In the genomic region with DNA sequence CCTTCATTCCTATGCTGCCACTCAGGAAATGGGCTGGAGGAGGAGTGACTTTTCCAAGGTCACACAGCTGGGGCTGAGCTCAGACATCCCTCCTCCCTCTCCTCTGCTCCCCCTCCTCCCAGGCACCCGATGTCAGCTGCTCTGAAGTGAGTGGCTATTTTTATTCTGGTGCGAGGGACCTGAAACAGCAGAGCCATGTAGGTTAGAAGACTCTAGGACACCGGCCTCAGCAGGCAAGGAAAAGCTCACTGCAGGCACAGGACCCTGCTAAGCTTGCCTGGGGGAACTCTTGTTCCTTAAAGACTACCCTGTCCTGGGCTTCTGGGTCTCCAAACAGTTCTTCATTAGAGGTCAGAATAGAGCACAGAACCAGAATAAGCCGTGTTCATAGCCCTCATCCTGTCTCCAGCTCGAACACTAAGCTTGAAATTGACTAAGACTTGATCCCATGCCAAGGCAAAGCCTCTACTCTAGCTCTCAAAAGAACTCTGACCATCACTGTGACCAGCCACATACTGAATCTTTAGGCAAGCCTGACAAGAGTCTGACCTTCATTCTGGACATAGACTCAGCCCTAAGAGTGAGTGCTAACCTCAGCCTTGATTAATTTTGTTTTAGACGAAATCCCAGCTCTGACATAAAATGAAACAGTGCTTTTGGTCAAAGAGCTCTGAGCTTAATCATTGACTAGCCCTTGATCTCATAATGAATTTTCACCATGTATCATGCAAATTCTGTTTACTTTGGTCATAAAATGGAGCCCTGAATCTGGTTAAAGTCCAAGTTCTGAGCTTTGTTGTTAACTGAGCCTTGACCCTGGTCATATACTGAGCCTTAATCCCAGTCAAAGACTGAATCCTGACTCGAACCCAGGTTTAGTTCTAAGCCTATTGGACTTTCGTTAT, we compare ENCODE assay signal across 12 mouse cellular contexts. TPM values are rescaled to one million over a fixed set of nuclear protein-coding genes. Genes with fewer than 3 reads are reported as not detected.
DNase-seq lines count a peak whose midpoint lies in the region; ATAC-seq and TF ChIP-seq lines count a peak whose summit lies in the region.
"Had no signal": no experiment of that assay in that cellular context is flagged by ENCODE, and none has a peak within 500 bp of the region (broad histone marks: within the 10 kb centered on the region; RNA-seq: fewer than 3 reads in every experiment).

No protein-coding gene starts in this region.

- peaks cover 15% of the 10 kb centered on the region for H3K4me1 ChIP-seq in kidney, adult 2 months (ENCODE audit: control insufficient read depth, insufficient read depth, low read length)
- H3K4me1 ChIP-seq in kidney, embryonic 15.5 days: peaks cover 10% of the 10 kb centered on the region
- peaks cover 13% of the 10 kb centered on the region for H3K4me1 ChIP-seq in heart, embryonic 11.5 days (ENCODE audit: control insufficient read depth, insufficient read depth, low read length)
- peaks cover 29% of the 10 kb centered on the region for H3K4me1 ChIP-seq in small intestine, adult 2 months (ENCODE audit: control insufficient read depth, insufficient read depth, insufficient read length, low read length)

- TF ChIP-seq POLR2A in kidney, adult 2 months (IDR thresholded peaks at IDR 0.05; ENCODE audit: low read depth, low read length): no peak
- TF ChIP-seq POLR2A in small intestine, adult 2 months (IDR thresholded peaks at IDR 0.05; ENCODE audit: low read depth, low read length): no peak

- H3K9ac ChIP-seq in kidney, embryonic 15.5 days: no peak overlapping the region
- no peak overlapping the region for H3K9ac ChIP-seq in heart, embryonic 11.5 days (ENCODE audit: low read depth, low read length)
- H3K9ac ChIP-seq: hindbrain, embryonic 15.5 days; liver, embryonic 13.5 days had no signal

- intact Hi-C loops in heart, postnatal 10 days (cut with DNase I): loop anchor here (5.0 kb wide), 3 partner anchors 52 to 162 kb away; no protein-coding TSS in a partner anchor
- intact Hi-C loops in left cerebral cortex, postnatal 4 days (cut with DNase I): loop anchor here (5.0 to 10.0 kb wide), 2 partner anchors 37 to 125 kb away; no protein-coding TSS in a partner anchor

- ATAC-seq in kidney, embryonic 15.5 days (replicated peaks; ENCODE audit: low FRiP score): no peak
- ATAC-seq in heart, embryonic 11.5 days (replicated peaks; ENCODE audit: insufficient number of reproducible peaks, low FRiP score, low TSS enrichment): 0 out of 2 replicates have a peak, but pooled peaks have one; percentile 28

- DNase-seq in kidney, adult 2 months: peak; percentile 85
- peak; percentile 58 to 67 for DNase-seq in heart, postnatal 10 days
- no peak for DNase-seq in left cerebral cortex, postnatal 4 days
- DNase-seq in cerebellum, postnatal 4 days (ENCODE audit: low spot score in 2 of 2): no peak
- DNase-seq: liver, embryonic 13.5 days; lung, postnatal 10 days; right cerebral cortex, postnatal 25 days had no signal

- H3K9me3 ChIP-seq in kidney, embryonic 15.5 days (replicated peaks): no peaks in the 10 kb centered on the region
- no peaks in the 10 kb centered on the region for H3K9me3 ChIP-seq in heart, embryonic 11.5 days (replicated peaks; ENCODE audit: control insufficient read depth, low read length)
- H3K9me3 ChIP-seq: hindbrain, embryonic 15.5 days; liver, embryonic 13.5 days; midbrain, embryonic 10.5 days had no signal

- H3K27ac ChIP-seq in kidney, adult 2 months (ENCODE audit: insufficient read depth, low read depth, low read length): peak overlapping the region; percentile 98
- no peak overlapping the region for H3K27ac ChIP-seq in kidney, embryonic 15.5 days
- peak overlapping the region; percentile 60 for H3K27ac ChIP-seq in heart, embryonic 11.5 days (ENCODE audit: low read depth, low read length)
- H3K27ac ChIP-seq in small intestine, adult 2 months (ENCODE audit: insufficient read depth, low read depth, low read length): peak overlapping the region; percentile 72
- H3K27ac ChIP-seq: hindbrain, embryonic 15.5 days; liver, embryonic 13.5 days; midbrain, embryonic 10.5 days had no signal

- no peaks in the 10 kb centered on the region for H3K36me3 ChIP-seq in kidney, adult 2 months (ENCODE audit: control insufficient read depth, insufficient read depth, low read length)
- H3K36me3 ChIP-seq in kidney, embryonic 15.5 days: no peaks in the 10 kb centered on the region
- no peaks in the 10 kb centered on the region for H3K36me3 ChIP-seq in heart, embryonic 11.5 days (ENCODE audit: control insufficient read depth, insufficient read depth, low read length)
- no peaks in the 10 kb centered on the region for H3K36me3 ChIP-seq in small intestine, adult 2 months (ENCODE audit: control insufficient read depth, insufficient read depth, low read length)
- H3K36me3 ChIP-seq: hindbrain, embryonic 15.5 days; liver, embryonic 13.5 days; midbrain, embryonic 10.5 days had no signal

- no peak for TF ChIP-seq CTCF in kidney, adult 2 months (conservative IDR thresholded peaks at IDR 0.05; ENCODE audit: insufficient read depth, insufficient read length, low read depth, low read length)
- TF ChIP-seq CTCF in small intestine, adult 2 months (IDR thresholded peaks at IDR 0.05; ENCODE audit: extremely low read depth, insufficient read length, insufficient replicate concordance, low read depth, low read length): no peak

- no peak overlapping the region for H3K4me2 ChIP-seq in kidney, embryonic 15.5 days
- no peak overlapping the region for H3K4me2 ChIP-seq in heart, embryonic 11.5 days
- H3K4me2 ChIP-seq: hindbrain, embryonic 15.5 days; liver, embryonic 13.5 days had no signal

- H3K4me3 ChIP-seq in kidney, adult 2 months (ENCODE audit: insufficient read depth, low read depth, low read length): no peak overlapping the region
- no peak overlapping the region for H3K4me3 ChIP-seq in kidney, embryonic 15.5 days (replicated peaks)
- H3K4me3 ChIP-seq in heart, embryonic 11.5 days (ENCODE audit: low read depth, low read length): no peak overlapping the region
- H3K4me3 ChIP-seq in small intestine, adult 2 months (ENCODE audit: low read depth, low read length): no peak overlapping the region
- H3K4me3 ChIP-seq: hindbrain, embryonic 15.5 days; liver, embryonic 13.5 days; midbrain, embryonic 10.5 days had no signal

- H3K27me3 ChIP-seq in kidney, adult 2 months (replicated peaks; ENCODE audit: control insufficient read depth, insufficient read depth, low read length): no peaks in the 10 kb centered on the region
- no peaks in the 10 kb centered on the region for H3K27me3 ChIP-seq in kidney, embryonic 15.5 days
- no peaks in the 10 kb centered on the region for H3K27me3 ChIP-seq in heart, embryonic 11.5 days (ENCODE audit: control insufficient read depth, insufficient read depth, low read length)
- no peaks in the 10 kb centered on the region for H3K27me3 ChIP-seq in small intestine, adult 2 months (ENCODE audit: control insufficient read depth, insufficient read depth, low read length)
- H3K27me3 ChIP-seq: hindbrain, embryonic 15.5 days; liver, embryonic 13.5 days had no signal

- 25% methylated on average over 8 of the region's 8 CpGs for WGBS in kidney, adult 2 months
- WGBS in kidney, embryonic 15.5 days: 57% methylated on average over 8 of the region's 8 CpGs
- WGBS in heart, embryonic 11.5 days (ENCODE audit: insufficient replicate concordance): 51% methylated on average over 8 of the region's 8 CpGs
- 18% methylated on average over 8 of the region's 8 CpGs for WGBS in small intestine, adult 2 months

RNA-seq across cellular contexts. Expression of a gene that starts 4.8 kb away (rescaled TPM):
- 24.0 and 28.0 TPM in 2 replicates for polyA plus RNA-seq in kidney, adult 2 months (2012; rRNA removed)
- 1.4 and 2.0 TPM in 2 replicates for polyA plus RNA-seq in kidney, embryonic 15.5 days (2015; fragmentation: Nextera tagmentation; extraction: Ambion mirVana)
- polyA plus RNA-seq in heart, embryonic 11.5 days (2014; fragmentation: Nextera tagmentation; extraction: Ambion mirVana): 6.5 and 7.0 TPM in 2 replicates
- total RNA-seq in heart, postnatal 10 days (2021): 10 to 100 TPM; 15.4 to 19.1 TPM
- polyA plus RNA-seq in small intestine, adult 2 months (2012; rRNA removed): 12.9 and 22.5 TPM in 2 replicates
- 10 to 100 TPM; 15.5 to 20.3 TPM for total RNA-seq in left cerebral cortex, postnatal 4 days (2021)

RNA-seq across cellular contexts. Expression of a gene that starts 5.1 kb away (rescaled TPM):
- 136 and 163 TPM in 2 replicates for polyA plus RNA-seq in kidney, adult 2 months (2012; rRNA removed)
- polyA plus RNA-seq in kidney, embryonic 15.5 days (2015; fragmentation: Nextera tagmentation; extraction: Ambion mirVana): 105 and 112 TPM in 2 replicates
- 122 and 127 TPM in 2 replicates for polyA plus RNA-seq in heart, embryonic 11.5 days (2014; fragmentation: Nextera tagmentation; extraction: Ambion mirVana)
- total RNA-seq in heart, postnatal 10 days (2021): 10 to 100 TPM; 57.2 to 57.3 TPM
- 107 and 174 TPM in 2 replicates for polyA plus RNA-seq in small intestine, adult 2 months (2012; rRNA removed)
- 100 to 1,000 TPM; 163 to 165 TPM for total RNA-seq in left cerebral cortex, postnatal 4 days (2021)

RNA-seq across cellular contexts. Expression of a gene that starts 21.3 kb away (rescaled TPM):
- 0.19 and 0.27 TPM in 2 replicates for polyA plus RNA-seq in kidney, adult 2 months (2012; rRNA removed)
- 0.44 and 0.60 TPM in 2 replicates for polyA plus RNA-seq in kidney, embryonic 15.5 days (2015; fragmentation: Nextera tagmentation; extraction: Ambion mirVana)
- polyA plus RNA-seq in heart, embryonic 11.5 days (2014; fragmentation: Nextera tagmentation; extraction: Ambion mirVana): 0.26 and 0.39 TPM in 2 replicates
- total RNA-seq in heart, postnatal 10 days (2021): under 1 TPM in 1 of 2 experiments, not detected in 1; 0.10 TPM
- 0.18 and 0.48 TPM in 2 replicates for polyA plus RNA-seq in small intestine, adult 2 months (2012; rRNA removed)
- total RNA-seq in left cerebral cortex, postnatal 4 days (2021): 10 to 100 TPM; 14.6 to 15.4 TPM

RNA-seq across cellular contexts. Expression of a gene that starts 31.0 kb away (rescaled TPM):
- 52.3 and 57.2 TPM in 2 replicates for polyA plus RNA-seq in kidney, adult 2 months (2012; rRNA removed)
- polyA plus RNA-seq in kidney, embryonic 15.5 days (2015; fragmentation: Nextera tagmentation; extraction: Ambion mirVana): 89.1 and 110 TPM in 2 replicates
- polyA plus RNA-seq in heart, embryonic 11.5 days (2014; fragmentation: Nextera tagmentation; extraction: Ambion mirVana): 66.9 and 72.9 TPM in 2 replicates
- total RNA-seq in heart, postnatal 10 days (2021): 100 to 1,000 TPM; 210 to 215 TPM
- polyA plus RNA-seq in small intestine, adult 2 months (2012; rRNA removed): 46.4 and 54.0 TPM in 2 replicates
- total RNA-seq in left cerebral cortex, postnatal 4 days (2021): 10 to 100 TPM; 15.0 to 17.6 TPM

RNA-seq across cellular contexts. Expression of a gene that starts 57.3 kb away (rescaled TPM):
- 48.9 and 49.4 TPM in 2 replicates for polyA plus RNA-seq in kidney, adult 2 months (2012; rRNA removed)
- polyA plus RNA-seq in kidney, embryonic 15.5 days (2015; fragmentation: Nextera tagmentation; extraction: Ambion mirVana): 35.5 and 37.0 TPM in 2 replicates
- 27.5 and 31.4 TPM in 2 replicates for polyA plus RNA-seq in heart, embryonic 11.5 days (2014; fragmentation: Nextera tagmentation; extraction: Ambion mirVana)
- total RNA-seq in heart, postnatal 10 days (2021): 10 to 100 TPM; 27.9 to 28.0 TPM
- polyA plus RNA-seq in small intestine, adult 2 months (2012; rRNA removed): 13.5 and 29.8 TPM in 2 replicates
- 10 to 100 TPM; 23.5 to 24.7 TPM for total RNA-seq in left cerebral cortex, postnatal 4 days (2021)

Comparison
In these comparisons a context has a peak if more than half of its experiments do, and no peak if none do; other contexts are left out.
1. DNase-seq: peak in kidney, adult 2 months (single experiment) and heart, postnatal 10 days (2 of 2); none in left cerebral cortex, postnatal 4 days (single experiment) and cerebellum, postnatal 4 days (0 of 2).